Mouse (Mus musculus) kidney, adult 8-10 months (tissue): ENCODE measurements around the gene Cldn9.

Experiments
- DNase-seq, 2 experiments: peaks; one replicate each; pipeline ENCODE4 v3.0.0; 2022

Cldn9 gene

GRCm38 (mm10) chr17:23683856-23684672 is at the start of gene Cldn9:
Gene Cldn9, minus strand, starts transcription at chr17:23684026.
- DNase-seq = peak in 1 of 2 experiments; percentile 31

GRCm38 (mm10) chr17:23730441-23730840 is 46.6 kb upstream of the Cldn9 start:
- no peak for DNase-seq

GRCm38 (mm10) chr17:23726758-23727142 is 42.9 kb upstream of the Cldn9 start:
- DNase-seq = peak; percentile 44 to 54

- peak; percentile 93 to 94 for DNase-seq
These were observed 42.4 kb upstream of the Cldn9 start, which contains the start of gene Pkmyt1 for GRCm38 (mm10) chr17:23725999-23726757. Gene Pkmyt1, plus strand, starts transcription at chr17:23726336.

- DNase-seq = no peak
These were observed 41.7 kb upstream of the Cldn9 start for GRCm38 (mm10) chr17:23725477-23725876.

- no peak for DNase-seq
These were observed 38.7 kb upstream of the Cldn9 start, which contains the start of gene 1520401A03Rik for GRCm38 (mm10) chr17:23722376-23723125. Gene 1520401A03Rik, minus strand, starts transcription at chr17:23722783.

GRCm38 (mm10) chr17:23721886-23722285 is 38.1 kb upstream of the Cldn9 start:
- no peak for DNase-seq

- DNase-seq = no peak
These were observed 35.6 kb upstream of the Cldn9 start for GRCm38 (mm10) chr17:23719455-23719854.

- DNase-seq = no peak
These were observed 33.2 kb upstream of the Cldn9 start for GRCm38 (mm10) chr17:23717003-23717402.

- DNase-seq = peak; percentile 52 to 80
These were observed 22.4 kb upstream of the Cldn9 start for GRCm38 (mm10) chr17:23706212-23706611.

- DNase-seq = no peak
These were observed 21.8 kb upstream of the Cldn9 start for GRCm38 (mm10) chr17:23705525-23706104.

GRCm38 (mm10) chr17:23704741-23705140 is 20.9 kb upstream of the Cldn9 start:
- DNase-seq = no peak

- no peak for DNase-seq
These were observed 19.5 kb upstream of the Cldn9 start for GRCm38 (mm10) chr17:23703301-23703700.

- DNase-seq = peak; percentile 92 to 94
These were observed 16.3 kb upstream of the Cldn9 start for GRCm38 (mm10) chr17:23700079-23700478.

GRCm38 (mm10) chr17:23699131-23700077 is 15.6 kb upstream of the Cldn9 start:
- peak in 1 of 2 experiments; percentile 40 for DNase-seq

- DNase-seq = no peak
These were observed 12.0 kb upstream of the Cldn9 start for GRCm38 (mm10) chr17:23695801-23696200.

GRCm38 (mm10) chr17:23694491-23694890 is 10.7 kb upstream of the Cldn9 start:
- no peak for DNase-seq

GRCm38 (mm10) chr17:23683226-23683625 is 600 bp downstream of the Cldn9 start:
- no peak for DNase-seq

- peak in 1 of 2 experiments; percentile 25 for DNase-seq
These were observed 1.3 kb downstream of the Cldn9 start for GRCm38 (mm10) chr17:23682530-23682929.

- DNase-seq = peak in 1 of 2 experiments; percentile 59
These were observed 1.7 kb downstream of the Cldn9 start for GRCm38 (mm10) chr17:23682092-23682491.

GRCm38 (mm10) chr17:23681086-23681485 is 2.7 kb downstream of the Cldn9 start:
- DNase-seq = peak in 1 of 2 experiments; percentile 32
